Mouse (Mus musculus): Measurements from ENCODE around the gene Prune2. TPM values are rescaled to one million over a fixed set of nuclear protein-coding genes. Genes with fewer than 3 reads are reported as not detected.
A peak's percentile ranks its signal among the peaks of the same experiment; 100 is the strongest.

Gene Prune2
- polyA plus RNA-seq (2015; fragmentation: Nextera tagmentation; extraction: Ambion mirVana), result 0.36 and 0.50 TPM in 2 replicates

DNA sequence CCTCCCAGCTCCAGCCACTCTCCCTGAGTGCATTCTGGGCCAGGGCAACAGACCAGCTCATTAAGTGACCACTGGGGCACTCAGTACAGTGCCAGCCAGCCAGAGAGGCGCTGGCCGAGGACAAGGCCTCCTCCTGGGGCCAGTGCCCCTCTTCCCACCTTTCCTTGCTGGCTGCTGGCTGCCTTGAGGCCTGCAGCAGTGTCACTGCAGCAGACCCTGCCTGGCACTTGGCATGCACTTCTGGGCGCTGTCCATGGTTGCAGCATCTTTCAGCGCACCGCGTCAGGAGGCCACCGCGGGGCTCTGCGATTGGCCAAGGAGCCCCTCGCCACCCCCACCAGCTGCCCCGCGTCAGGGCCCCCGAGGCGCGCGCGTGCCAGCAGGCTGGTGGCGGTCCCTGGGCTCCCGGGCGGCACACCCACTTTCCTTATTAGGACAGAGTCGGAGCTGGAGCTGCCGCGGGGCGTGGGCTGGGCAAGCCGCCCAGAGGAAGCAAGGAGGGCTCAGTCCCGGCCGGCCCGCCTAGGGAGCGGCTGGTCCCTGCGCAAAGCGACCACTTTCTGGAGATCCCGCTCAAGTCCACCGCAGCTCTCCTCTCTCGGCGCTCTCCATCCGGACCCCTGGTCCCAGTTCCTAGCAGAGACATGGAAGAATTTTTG is at the start of gene Prune2:
Prune2 (plus strand) TSS at position 506 of the 659 bp plus-strand sequence.
- WGBS (ENCODE audit: insufficient replicate concordance), result 1% methylated on average over 36 of the region's 36 CpGs
- Histone ChIP-seq H3K4me1 (replicated peaks) (peaks cover 4% of the 10 kb centered on the region; the same call in 1 of the 2 replicates), H3K36me3 (replicated peaks) (no peaks in the 10 kb centered on the region), H3K9ac (no peak within 1 kb of the TSS), H3K4me2 (peak within 1 kb of the TSS; percentile 55), H3K27me3 (peaks cover 35% of the 10 kb centered on the region), H3K9me3 (replicated peaks) (no peaks in the 10 kb centered on the region), H3K27ac (replicated peaks) (no peak within 1 kb of the TSS), H3K4me3 (replicated peaks) (peak within 1 kb of the TSS; percentile 32)
- ATAC-seq (ENCODE audit: insufficient read depth), result peak; percentile 80

DNA sequence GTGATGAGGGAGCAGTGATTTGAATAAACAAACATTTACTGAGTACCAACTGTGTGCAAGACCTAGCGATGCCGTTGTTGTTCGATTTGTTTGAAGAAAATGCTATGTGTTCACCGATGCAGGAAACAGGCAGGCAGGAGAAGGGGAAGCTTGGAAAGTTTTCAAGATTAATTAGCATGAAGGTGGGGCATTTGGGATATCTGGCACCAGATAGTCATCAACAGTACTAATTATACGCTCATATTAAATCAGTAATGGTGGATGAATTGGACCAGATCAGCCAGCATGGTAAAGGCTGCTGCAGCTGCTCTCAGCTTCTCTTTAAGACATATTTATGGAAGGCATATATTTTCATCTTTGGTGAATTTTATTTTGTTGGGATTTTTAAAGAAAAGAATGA is 44.4 kb upstream of the Prune2 start:
- no peak for ATAC-seq (ENCODE audit: insufficient read depth)
- H3K4me2 ChIP-seq, result no peak overlapping the region
- H3K9ac ChIP-seq, result no peak overlapping the region
- 68% methylated on average over 5 of the region's 5 CpGs for WGBS (ENCODE audit: insufficient replicate concordance)
- no peaks in the 10 kb centered on the region for H3K27me3 ChIP-seq
- H3K27ac ChIP-seq (replicated peaks), result no peak overlapping the region
- no peaks in the 10 kb centered on the region for H3K9me3 ChIP-seq (replicated peaks)
- no peaks in the 10 kb centered on the region for H3K4me1 ChIP-seq (replicated peaks)
- H3K4me3 ChIP-seq (replicated peaks), result no peak overlapping the region
- H3K36me3 ChIP-seq (replicated peaks), result no peaks in the 10 kb centered on the region

DNA sequence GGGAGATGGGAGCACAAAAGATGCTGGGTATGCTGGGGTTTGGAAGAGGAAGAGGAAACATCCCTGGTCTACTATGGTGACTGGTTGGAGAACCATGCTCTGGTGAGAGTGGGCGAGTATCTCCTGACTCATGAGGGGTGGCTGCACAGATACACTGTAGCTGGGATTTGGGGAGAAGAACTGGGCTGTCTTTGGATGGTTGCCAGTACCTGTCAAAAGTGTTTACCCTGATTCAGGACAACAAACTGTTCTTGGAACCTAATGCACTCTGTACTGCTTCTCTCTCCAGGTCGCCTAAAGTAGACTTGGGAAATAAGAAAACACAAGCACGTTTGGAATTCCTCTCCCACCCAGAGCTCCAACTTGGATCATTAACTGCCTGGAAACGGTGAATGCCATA is 31.4 kb upstream of the Prune2 start:
- Histone ChIP-seq H3K9me3 (replicated peaks) (no peaks in the 10 kb centered on the region), H3K36me3 (replicated peaks) (no peaks in the 10 kb centered on the region), H3K27ac (replicated peaks) (no peak overlapping the region), H3K27me3 (no peaks in the 10 kb centered on the region), H3K4me1 (replicated peaks) (no peaks in the 10 kb centered on the region), H3K4me2 (no peak overlapping the region), H3K9ac (no peak overlapping the region), H3K4me3 (replicated peaks) (no peak overlapping the region)
- 61% methylated on average over 4 of the region's 4 CpGs for WGBS (ENCODE audit: insufficient replicate concordance)
- no peak for ATAC-seq (ENCODE audit: insufficient read depth)

DNA sequence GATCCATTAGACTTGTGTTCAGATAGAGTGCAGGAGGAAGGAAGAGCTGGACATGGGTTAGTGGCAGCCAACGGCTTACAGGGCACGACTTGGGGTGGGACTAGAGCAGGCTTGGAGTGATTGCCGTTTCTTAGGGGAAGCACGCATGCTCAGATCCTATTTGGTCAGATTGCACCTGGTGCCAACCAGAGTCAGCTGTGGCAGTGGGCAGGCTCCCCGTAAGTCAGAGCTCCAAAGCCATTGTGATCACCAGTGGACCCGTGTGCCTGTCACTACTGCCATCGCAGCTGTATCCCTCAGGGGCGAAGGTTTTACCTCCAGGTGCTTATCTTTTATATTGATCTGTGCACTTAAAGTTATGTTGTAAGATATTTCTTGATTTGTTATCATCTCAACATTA is 21.3 kb upstream of the Prune2 start:
- H3K27ac ChIP-seq (replicated peaks), result no peak overlapping the region
- H3K4me2 ChIP-seq, result no peak overlapping the region
- H3K4me3 ChIP-seq (replicated peaks), result no peak overlapping the region
- H3K4me1 ChIP-seq (replicated peaks), result no peaks in the 10 kb centered on the region
- H3K27me3 ChIP-seq, result no peaks in the 10 kb centered on the region
- H3K9me3 ChIP-seq (replicated peaks), result no peaks in the 10 kb centered on the region
- H3K9ac ChIP-seq, result no peak overlapping the region
- WGBS (ENCODE audit: insufficient replicate concordance), result 53% methylated on average over 8 of the region's 8 CpGs
- H3K36me3 ChIP-seq (replicated peaks), result no peaks in the 10 kb centered on the region
- no peak for ATAC-seq (ENCODE audit: insufficient read depth)

DNA sequence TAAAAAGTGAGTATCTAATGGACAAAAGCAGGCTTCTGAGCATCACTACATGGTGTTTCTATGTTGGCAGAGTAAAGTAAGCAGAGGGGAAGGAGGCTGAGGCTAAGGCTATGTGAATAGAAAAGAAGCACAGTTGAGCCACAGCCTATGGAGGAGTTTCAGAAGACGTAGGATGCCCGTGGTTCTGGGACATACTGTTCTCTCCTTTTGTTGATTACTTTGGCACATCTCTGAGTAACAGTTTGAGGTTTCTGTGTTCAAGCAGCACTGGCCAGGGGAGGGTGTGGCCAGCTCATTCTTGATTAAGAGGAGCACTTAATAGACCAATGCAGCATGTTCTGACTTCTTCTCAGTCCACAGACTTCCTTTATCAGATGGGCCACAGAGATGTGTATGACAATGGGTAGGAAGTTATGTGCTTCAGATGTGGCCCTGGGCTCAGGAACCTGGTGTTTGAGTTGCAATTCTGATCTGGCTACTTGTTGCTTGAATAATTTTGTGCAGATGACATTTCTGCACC is 7.1 kb upstream of the Prune2 start:
- no peak for ATAC-seq (ENCODE audit: insufficient read depth)
- no peak overlapping the region for H3K4me3 ChIP-seq (replicated peaks)

DNA sequence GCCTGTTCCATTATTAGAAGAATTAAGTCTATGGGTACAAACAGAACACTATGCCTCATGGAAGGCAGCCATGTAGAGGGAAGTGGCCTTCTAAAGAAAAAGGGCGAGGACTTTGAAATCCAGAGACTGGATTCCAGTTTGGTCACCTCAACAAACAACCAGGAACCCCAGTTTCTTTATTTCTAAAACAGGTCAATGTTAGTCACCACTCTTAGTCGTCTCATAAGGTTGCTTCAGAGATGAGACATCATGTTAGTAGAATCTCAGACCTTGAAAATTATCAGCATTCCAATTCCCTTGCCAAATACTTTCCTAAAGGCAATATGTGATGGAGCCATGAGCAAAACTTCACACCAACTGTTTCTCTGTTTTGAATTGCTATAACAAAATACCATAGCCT is 6.6 kb upstream of the Prune2 start:
- H3K9me3 ChIP-seq (replicated peaks), result no peaks in the 10 kb centered on the region
- WGBS (ENCODE audit: insufficient replicate concordance), result 45% methylated on average over 2 of the region's 2 CpGs
- no peak overlapping the region for H3K4me3 ChIP-seq (replicated peaks)
- H3K27ac ChIP-seq (replicated peaks), result no peak overlapping the region
- H3K4me1 ChIP-seq (replicated peaks), result no peaks in the 10 kb centered on the region
- ATAC-seq (ENCODE audit: insufficient read depth), result no peak
- H3K9ac ChIP-seq, result no peak overlapping the region
- peaks cover 4% of the 10 kb centered on the region for H3K27me3 ChIP-seq
- no peak overlapping the region for H3K4me2 ChIP-seq
- no peaks in the 10 kb centered on the region for H3K36me3 ChIP-seq (replicated peaks)

More for the DNA sequence above, 7.1 kb upstream of the Prune2 start:
- Histone ChIP-seq H3K9me3 (replicated peaks) (no peaks in the 10 kb centered on the region), H3K9ac (no peak overlapping the region), H3K27me3 (no peaks in the 10 kb centered on the region), H3K36me3 (replicated peaks) (no peaks in the 10 kb centered on the region), H3K4me2 (no peak overlapping the region), H3K4me1 (replicated peaks) (no peaks in the 10 kb centered on the region), H3K27ac (replicated peaks) (no peak overlapping the region)
- 40% methylated on average over 2 of the region's 2 CpGs for WGBS (ENCODE audit: insufficient replicate concordance)

DNA sequence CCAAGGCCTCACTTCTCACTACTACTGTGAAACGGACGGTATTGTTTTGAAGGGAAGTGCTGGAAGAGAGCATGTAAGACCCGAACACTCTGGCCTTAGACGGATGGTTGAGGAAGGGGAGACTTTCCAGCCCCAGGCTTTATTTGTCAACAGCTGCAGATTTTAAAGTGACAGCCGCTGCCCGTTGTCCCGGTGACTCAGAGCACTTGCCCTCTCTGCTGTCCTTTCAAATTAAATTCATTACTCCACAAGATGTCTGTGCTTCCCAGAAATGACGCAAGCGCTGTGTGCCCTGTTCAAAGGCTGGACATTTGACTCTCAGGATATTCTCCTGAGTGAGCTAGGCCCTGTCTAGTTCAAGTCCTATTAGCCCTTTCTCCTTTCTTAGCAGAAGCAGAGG is 5.9 kb upstream of the Prune2 start:
- Histone ChIP-seq H3K4me1 (replicated peaks) (no peaks in the 10 kb centered on the region), H3K27me3 (peaks cover 11% of the 10 kb centered on the region), H3K4me2 (no peak overlapping the region), H3K4me3 (replicated peaks) (no peak overlapping the region), H3K9me3 (replicated peaks) (no peaks in the 10 kb centered on the region), H3K9ac (no peak overlapping the region), H3K36me3 (replicated peaks) (no peaks in the 10 kb centered on the region), H3K27ac (replicated peaks) (no peak overlapping the region)
- no peak for ATAC-seq (ENCODE audit: insufficient read depth)
- WGBS (ENCODE audit: insufficient replicate concordance), result 67% methylated on average over 9 of the region's 9 CpGs

DNA sequence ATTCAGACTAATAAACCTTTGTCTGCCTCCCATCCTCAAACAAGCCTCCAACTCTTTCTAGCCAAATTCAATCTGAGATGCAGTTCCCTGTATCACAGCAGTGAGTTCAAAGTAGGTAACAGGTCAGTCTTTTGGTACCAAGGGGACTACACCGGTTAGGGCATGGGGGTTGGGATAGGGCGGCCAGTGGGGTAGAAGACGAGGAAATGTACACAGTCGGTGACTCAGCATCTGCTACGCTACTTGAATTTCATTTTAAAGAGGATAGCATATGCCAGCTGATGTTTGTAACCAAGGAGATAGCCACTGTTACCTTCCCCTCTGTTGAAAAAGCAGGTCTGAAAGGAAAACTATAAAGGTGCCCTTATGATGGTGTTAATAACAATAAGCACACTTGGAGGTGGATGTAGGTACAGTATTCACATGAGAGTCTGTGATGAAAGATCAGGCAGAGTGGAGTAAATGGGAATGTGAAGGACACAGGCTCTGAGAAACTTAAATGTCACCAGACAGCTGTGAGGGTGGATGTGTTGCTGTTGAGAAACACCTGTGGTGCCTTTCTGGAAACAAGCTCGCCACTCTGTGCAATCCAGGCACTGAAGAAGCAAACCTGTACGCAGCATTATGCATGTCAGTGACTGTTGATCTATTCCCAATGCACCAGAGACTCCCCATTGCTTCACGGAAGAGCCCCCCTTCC is 5.1 kb upstream of the Prune2 start:
- Histone ChIP-seq H3K4me3 (replicated peaks) (no peak overlapping the region), H3K9ac (no peak overlapping the region), H3K9me3 (replicated peaks) (no peaks in the 10 kb centered on the region), H3K4me1 (replicated peaks) (no peaks in the 10 kb centered on the region), H3K27ac (replicated peaks) (no peak overlapping the region), H3K4me2 (no peak overlapping the region), H3K36me3 (replicated peaks) (no peaks in the 10 kb centered on the region), H3K27me3 (peaks cover 18% of the 10 kb centered on the region)
- ATAC-seq (ENCODE audit: insufficient read depth), result no peak
- WGBS (ENCODE audit: insufficient replicate concordance), result 49% methylated on average over 8 of the region's 8 CpGs

DNA sequence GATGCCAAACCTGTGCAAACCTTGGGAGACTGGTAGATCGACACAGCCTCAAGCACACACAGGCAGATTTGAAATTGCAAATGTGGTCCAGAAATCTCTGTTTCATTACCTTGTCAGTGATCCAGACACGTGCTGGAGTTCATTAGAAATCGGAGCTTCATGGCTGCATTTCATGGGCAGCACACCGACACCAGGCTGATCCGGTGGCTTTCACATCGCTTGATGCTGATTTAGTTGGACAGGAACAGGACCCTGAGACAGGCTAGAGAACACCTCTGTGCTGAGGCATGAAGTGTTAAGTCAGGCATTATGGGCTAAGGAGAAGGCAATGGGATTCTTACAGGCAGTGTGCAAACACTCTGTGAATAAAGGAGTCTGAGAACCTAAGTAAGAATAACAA is 1.2 kb upstream of the Prune2 start:
- Histone ChIP-seq H3K4me2 (no peak overlapping the region), H3K27ac (replicated peaks) (no peak overlapping the region), H3K9me3 (replicated peaks) (no peaks in the 10 kb centered on the region), H3K9ac (no peak overlapping the region), H3K36me3 (replicated peaks) (no peaks in the 10 kb centered on the region), H3K4me1 (replicated peaks) (peaks cover 4% of the 10 kb centered on the region; the same call in 1 of the 2 replicates), H3K4me3 (replicated peaks) (no peak overlapping the region), H3K27me3 (peaks cover 35% of the 10 kb centered on the region)
- no peak for ATAC-seq (ENCODE audit: insufficient read depth)
- WGBS (ENCODE audit: insufficient replicate concordance), result 60% methylated on average over 6 of the region's 6 CpGs

DNA sequence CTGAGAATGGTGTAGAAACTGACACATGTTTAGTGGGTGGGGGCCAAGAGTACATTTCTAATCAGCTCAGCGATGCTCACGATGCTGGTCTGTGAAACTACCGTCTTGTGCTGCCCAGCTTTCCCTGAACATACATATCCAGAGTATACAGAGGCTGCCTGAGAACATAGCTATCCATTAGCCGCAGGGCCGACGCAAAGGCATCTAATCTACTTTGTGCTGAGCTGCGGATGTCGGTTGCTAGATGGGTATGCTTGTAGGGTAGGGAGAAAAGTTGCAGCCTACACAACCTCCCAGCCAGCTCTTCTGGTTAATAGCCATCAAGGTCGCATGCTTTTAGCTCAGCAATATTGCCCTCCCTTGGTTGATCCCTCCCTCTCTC is 696 bp upstream of the Prune2 start:
- ATAC-seq (ENCODE audit: insufficient read depth), result no peak
- peaks cover 35% of the 10 kb centered on the region for H3K27me3 ChIP-seq
- H3K27ac ChIP-seq (replicated peaks), result no peak overlapping the region
- no peak overlapping the region for H3K9ac ChIP-seq
- WGBS (ENCODE audit: insufficient replicate concordance), result 52% methylated on average over 9 of the region's 9 CpGs
- no peak overlapping the region for H3K4me3 ChIP-seq (replicated peaks)
- H3K4me2 ChIP-seq, result no peak overlapping the region
- H3K4me1 ChIP-seq (replicated peaks), result peaks cover 4% of the 10 kb centered on the region; the same call in 1 of the 2 replicates
- H3K9me3 ChIP-seq (replicated peaks), result no peaks in the 10 kb centered on the region
- no peaks in the 10 kb centered on the region for H3K36me3 ChIP-seq (replicated peaks)

DNA sequence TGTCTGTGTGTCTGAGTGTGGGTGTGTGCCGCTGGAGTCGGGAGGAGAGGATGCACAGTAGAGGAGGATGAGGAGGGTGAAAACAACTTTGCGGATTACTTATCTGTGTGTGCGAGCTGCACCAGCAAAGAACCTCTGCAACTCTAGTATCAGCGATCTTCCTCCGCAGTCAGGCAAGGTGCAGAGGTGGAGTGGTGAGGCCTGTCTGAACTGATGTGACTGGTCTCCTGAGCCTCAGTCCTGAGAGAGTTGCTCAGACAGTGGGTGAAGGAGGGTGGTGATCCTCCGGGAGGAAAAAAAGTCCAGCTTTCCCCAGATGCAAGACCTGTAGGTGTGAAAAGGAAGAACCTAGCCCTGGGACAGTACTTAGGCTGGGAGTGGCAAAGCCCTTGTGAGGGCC is 401 bp downstream of the Prune2 start:
- Histone ChIP-seq H3K9ac (no peak overlapping the region), H3K9me3 (replicated peaks) (no peaks in the 10 kb centered on the region), H3K27ac (replicated peaks) (no peak overlapping the region), H3K4me3 (replicated peaks) (peak overlapping the region; percentile 32), H3K4me1 (replicated peaks) (peaks cover 4% of the 10 kb centered on the region; the same call in 1 of the 2 replicates), H3K4me2 (peak overlapping the region; percentile 55), H3K36me3 (replicated peaks) (no peaks in the 10 kb centered on the region), H3K27me3 (peaks cover 35% of the 10 kb centered on the region)
- WGBS (ENCODE audit: insufficient replicate concordance), result 2% methylated on average over 7 of the region's 7 CpGs
- ATAC-seq (ENCODE audit: insufficient read depth), result 0 out of 2 replicates have a peak, but pooled peaks have one; percentile 46
